Mouse (Mus musculus): Measurements from ENCODE around the gene Reep1. TPM values are rescaled to one million over a fixed set of nuclear protein-coding genes. Genes with fewer than 3 reads are reported as not detected.

Gene Reep1
- total RNA-seq, 2 experiments from 2014 or later: 20.1 to 21.7 TPM

GRCm38 (mm10) chr6:71735600-71736010, 28.2 kb downstream of the Reep1 start:
- no peak for DNase-seq
- intact Hi-C loops (cut with DNase I): no loop called here

GRCm38 (mm10) chr6:71736101-71736500, 28.7 kb downstream of the Reep1 start:
- DNase-seq: no peak
- intact Hi-C loops (cut with DNase I): no loop called here

- intact Hi-C loops (cut with DNase I): no loop called here
These were observed 29.8 kb downstream of the Reep1 start for GRCm38 (mm10) chr6:71737202-71737601.

GRCm38 (mm10) chr6:71738611-71739010, 31.2 kb downstream of the Reep1 start:
- intact Hi-C loops (cut with DNase I): no loop called here
- DNase-seq: no peak

More at GRCm38 (mm10) chr6:71737202-71737601, 29.8 kb downstream of the Reep1 start:
- no peak for DNase-seq

- intact Hi-C loops (cut with DNase I): no loop called here
- DNase-seq: no peak
These were observed 33.6 kb downstream of the Reep1 start for GRCm38 (mm10) chr6:71740921-71741320.

- intact Hi-C loops (cut with DNase I): no loop called here
- DNase-seq: no peak
These were observed 34.8 kb downstream of the Reep1 start for GRCm38 (mm10) chr6:71741998-71742636.

GRCm38 (mm10) chr6:71744934-71745333, 37.6 kb downstream of the Reep1 start:
- DNase-seq: no peak
- intact Hi-C loops (cut with DNase I): no loop called here

GRCm38 (mm10) chr6:71745482-71746234, 38.3 kb downstream of the Reep1 start:
- no peak for DNase-seq
- intact Hi-C loops (cut with DNase I): no loop called here

- intact Hi-C loops (cut with DNase I): no loop called here
- no peak for DNase-seq
These were observed 38.9 kb downstream of the Reep1 start for GRCm38 (mm10) chr6:71746246-71746645.

- no peak for DNase-seq
- intact Hi-C loops (cut with DNase I): no loop called here
These were observed 39.5 kb downstream of the Reep1 start for GRCm38 (mm10) chr6:71746846-71747245.

- no peak for DNase-seq
- intact Hi-C loops (cut with DNase I): no loop called here
These were observed 44.2 kb downstream of the Reep1 start for GRCm38 (mm10) chr6:71751602-71752001.

GRCm38 (mm10) chr6:71752791-71753464, 45.6 kb downstream of the Reep1 start:
- peak in 1 of 2 experiments; percentile 19 for DNase-seq
- intact Hi-C loops (cut with DNase I): no loop called here

- intact Hi-C loops (cut with DNase I): loop anchor here (5.0 kb wide), 1 partner anchor 50 kb away; the partner anchor contains the start of gene Reep1
- DNase-seq: peak; percentile 63 to 66
These were observed 49.9 kb downstream of the Reep1 start for GRCm38 (mm10) chr6:71757039-71757894.

GRCm38 (mm10) chr6:71758780-71759179, 51.4 kb downstream of the Reep1 start:
- intact Hi-C loops (cut with DNase I): loop anchor here (5.0 kb wide), 1 partner anchor 51 kb away; the partner anchor contains the start of gene Reep1
- no peak for DNase-seq

- no peak for DNase-seq
- intact Hi-C loops (cut with DNase I): no loop called here
These were observed 52.7 kb downstream of the Reep1 start for GRCm38 (mm10) chr6:71760073-71760472.

- DNase-seq: no peak
- intact Hi-C loops (cut with DNase I): no loop called here
These were observed 60.4 kb downstream of the Reep1 start for GRCm38 (mm10) chr6:71767761-71768160.

GRCm38 (mm10) chr6:71769901-71770690, 62.7 kb downstream of the Reep1 start:
- intact Hi-C loops (cut with DNase I): no loop called here
- no peak for DNase-seq

- intact Hi-C loops (cut with DNase I): no loop called here
- no peak for DNase-seq
These were observed 63.5 kb downstream of the Reep1 start for GRCm38 (mm10) chr6:71770856-71771255.

- intact Hi-C loops (cut with DNase I): no loop called here
These were observed 63.9 kb downstream of the Reep1 start for GRCm38 (mm10) chr6:71771282-71771681.

GRCm38 (mm10) chr6:71772156-71772555, 64.8 kb downstream of the Reep1 start:
- intact Hi-C loops (cut with DNase I): no loop called here

More at GRCm38 (mm10) chr6:71771282-71771681, 63.9 kb downstream of the Reep1 start:
- no peak for DNase-seq

More at GRCm38 (mm10) chr6:71772156-71772555, 64.8 kb downstream of the Reep1 start:
- DNase-seq: no peak
